ENCODE assay signal across 10 mouse cellular contexts in genomic region chr5:117159326-117159725, GRCm38 (mm10). TPM values are rescaled to one million over a fixed set of nuclear protein-coding genes. Genes with fewer than 3 reads are reported as not detected.
A peak's percentile ranks its signal among the peaks of the same experiment; 100 is the strongest.
DNase-seq lines count a peak whose midpoint lies in the region; ATAC-seq and TF ChIP-seq lines count a peak whose summit lies in the region.
"Had no signal": no experiment of that assay in that cellular context is flagged by ENCODE, and none has a peak within 500 bp of the region (broad histone marks: within the 10 kb centered on the region; RNA-seq: fewer than 3 reads in every experiment).

No protein-coding gene starts in this region.

- 38% methylated on average over 8 of the region's 8 CpGs for WGBS in kidney, embryonic 16.5 days

- DNase-seq in kidney, adult 18-20 months: no peak
- DNase-seq in CH12.LX (ENCODE audit: extremely low read depth): peak; percentile 69
- no peak for DNase-seq in T-cell, adult 2 months (ENCODE audit: low spot score)
- DNase-seq: adrenal gland, adult 2 months had no signal

- no peak for TF ChIP-seq RAD21 in CH12.LX (IDR thresholded peaks at IDR 0.05; ENCODE audit: low read depth, low read length)

- H3K27me3 ChIP-seq in kidney, embryonic 16.5 days (ENCODE audit: insufficient read depth, low read length): no peaks in the 10 kb centered on the region
- H3K27me3 ChIP-seq in CH12.LX (replicated peaks): no peaks in the 10 kb centered on the region
- H3K27me3 ChIP-seq: hindbrain, embryonic 13.5 days had no signal

- H3K9me3 ChIP-seq in kidney, embryonic 16.5 days (ENCODE audit: low read length): no peaks in the 10 kb centered on the region
- peaks cover 4% of the 10 kb centered on the region for H3K9me3 ChIP-seq in CH12.LX (replicated peaks; ENCODE audit: low read length)
- H3K9me3 ChIP-seq: hindbrain, embryonic 13.5 days had no signal

- 0 out of 2 replicates have a peak, but pooled peaks have one; percentile 11 for TF ChIP-seq POLR2A in CH12.LX (IDR thresholded peaks at IDR 0.05; ENCODE audit: low read depth, low read length)

- TF ChIP-seq CTCF in CH12.LX (conservative IDR thresholded peaks at IDR 0.05 in 1 of 2, IDR thresholded peaks at IDR 0.05 in 1 of 2; ENCODE audit: low read depth in 2 of 2, low read length in 2 of 2): no peak

- dilution Hi-C loops in CH12.LX (cut with MboI; ENCODE audit: extremely low pct_ligation_motif_present, extremely low pct_unique_long_range_greater_than_20kb, low sequenced_read_pairs): no loop called here

- no peak; the same call in 1 of the 2 replicates for TF ChIP-seq EP300 in CH12.LX (IDR thresholded peaks at IDR 0.05; ENCODE audit: low read length)

- H3K36me3 ChIP-seq in kidney, embryonic 16.5 days (ENCODE audit: insufficient read depth, low read length): no peaks in the 10 kb centered on the region
- H3K36me3 ChIP-seq in CH12.LX (replicated peaks in 1 of 2; ENCODE audit: control insufficient read depth in 1 of 2, insufficient read depth in 1 of 2, low read length in 1 of 2): peaks cover 12 to 35% of the 10 kb centered on the region in 2 experiments
- H3K36me3 ChIP-seq: hindbrain, embryonic 13.5 days had no signal

- in situ Hi-C loops in CH12.LX (cut with MboI; ENCODE audit: low pct_ligation_motif_present, low pct_unique_long_range_greater_than_20kb, low sequenced_read_pairs): no loop called here

- H3K9ac ChIP-seq in kidney, embryonic 16.5 days (replicated peaks; ENCODE audit: low read length): no peak overlapping the region; the same call in 1 of the 2 replicates
- H3K9ac ChIP-seq in CH12.LX (ENCODE audit: insufficient read depth, low read depth): peak overlapping the region; percentile 23; the same call in 1 of the 2 replicates
- H3K9ac ChIP-seq: hindbrain, embryonic 13.5 days had no signal

- peaks cover 17% of the 10 kb centered on the region for H3K79me2 ChIP-seq in CH12.LX (replicated peaks; ENCODE audit: control insufficient read depth, extremely low read depth, insufficient read depth, poor library complexity, severe bottlenecking)

- H3K27ac ChIP-seq in kidney, embryonic 16.5 days (ENCODE audit: low read length): peak overlapping the region; percentile 41
- peak overlapping the region; percentile 98 for H3K27ac ChIP-seq in CH12.LX (ENCODE audit: insufficient read depth, low read depth)
- H3K27ac ChIP-seq: hindbrain, embryonic 13.5 days had no signal

- no peak for ATAC-seq in kidney, embryonic 16.5 days (ENCODE audit: low FRiP score, low TSS enrichment)
- peak; percentile 24; the same call in 1 of the 2 replicates for ATAC-seq in granulocyte monocyte progenitor cell, adult 5-6 weeks (replicated peaks; ENCODE audit: poor library complexity, severe bottlenecking)
- ATAC-seq in monocyte, adult 5-6 weeks (replicated peaks; ENCODE audit: insufficient number of reproducible peaks, low FRiP score, low TSS enrichment, poor library complexity, severe bottlenecking): peak; percentile 36; the same call in 1 of the 2 replicates
- ATAC-seq in CD4-positive, CD25-positive, alpha-beta regulatory T cell, adult 4 months: no peak
- ATAC-seq: forebrain, embryonic 14.5 days had no signal

- peaks cover 35% of the 10 kb centered on the region for H3K4me1 ChIP-seq in kidney, embryonic 16.5 days (ENCODE audit: insufficient read depth, low read length)
- peaks cover 10 to 75% of the 10 kb centered on the region in 2 experiments for H3K4me1 ChIP-seq in CH12.LX (ENCODE audit: control insufficient read depth in 1 of 2, insufficient read depth in 2 of 2)
- H3K4me1 ChIP-seq: hindbrain, embryonic 13.5 days had no signal

- H3K4me3 ChIP-seq in kidney, embryonic 16.5 days (ENCODE audit: low read length): no peak overlapping the region
- peak overlapping the region in 1 of 3 experiments; percentile 7 for H3K4me3 ChIP-seq in CH12.LX (replicated peaks in 1 of 3; ENCODE audit: low read depth in 2 of 3, low read length in 2 of 3, poor library complexity in 1 of 3)
- H3K4me3 ChIP-seq: hindbrain, embryonic 13.5 days had no signal

- H3K4me2 ChIP-seq in kidney, embryonic 16.5 days (replicated peaks; ENCODE audit: low read depth, low read length): no peak overlapping the region
- peak overlapping the region; percentile 29 for H3K4me2 ChIP-seq in CH12.LX (ENCODE audit: insufficient read depth, low read depth, poor library complexity, severe bottlenecking)
- H3K4me2 ChIP-seq: hindbrain, embryonic 13.5 days had no signal

TF ChIP-seq in CH12.LX, 34 proteins besides CTCF, POLR2A, EP300 and RAD21:
- TF ChIP-seq MXI1 (IDR thresholded peaks at IDR 0.05; ENCODE audit: low read depth, low read length) (no peak), RCOR1 (conservative IDR thresholded peaks at IDR 0.05; ENCODE audit: low read depth, low read length) (0 out of 2 replicates have a peak, but pooled peaks have one; percentile 37)

RNA-seq across cellular contexts. Expression of gene Taok3, which starts 39.4 kb away (rescaled TPM):
- 18.8 and 20.1 TPM in 2 replicates for polyA plus RNA-seq in kidney, embryonic 16.5 days (2015; fragmentation: Nextera tagmentation; extraction: Ambion mirVana)
- total RNA-seq in CH12.LX (2012; rRNA removed) (17.4 and 18.6 TPM in 2 replicates), CH12.LX (2014; rRNA removed) (7.2 and 8.3 TPM in 2 replicates)
- polyA plus RNA-seq in CH12.LX (2012; ENCODE audit: insufficient read length, low read depth): 34.6 and 35.0 TPM in 2 replicates
- 68.9 and 84.9 TPM in 2 replicates for total RNA-seq in granulocyte monocyte progenitor cell, adult 5-6 weeks (2014; fragmentation: Nextera tagmentation)
- total RNA-seq in granulocyte monocyte progenitor cell, adult 5-6 weeks (2017): 46.1 and 49.3 TPM in 2 replicates
- total RNA-seq in monocyte, adult 5-6 weeks (2017): 81.6 to 108 TPM (median 90.0 TPM) in 3 replicates
- 100 to 1,000 TPM; 125 to 142 TPM for polyA plus RNA-seq in CD4-positive, CD25-positive, alpha-beta regulatory T cell, adult 4 months (2017; shearing (Covaris generic))

RNA-seq across cellular contexts. Expression of gene Suds3, which starts 43.4 kb away (rescaled TPM):
- 68.9 and 73.7 TPM in 2 replicates for polyA plus RNA-seq in kidney, embryonic 16.5 days (2015; fragmentation: Nextera tagmentation; extraction: Ambion mirVana)
- total RNA-seq in CH12.LX (2012; rRNA removed) (54.2 and 64.9 TPM in 2 replicates), CH12.LX (2014; rRNA removed) (68.1 and 70.9 TPM in 2 replicates)
- 103 and 134 TPM in 2 replicates for polyA plus RNA-seq in CH12.LX (2012; ENCODE audit: insufficient read length, low read depth)
- 46.0 and 52.2 TPM in 2 replicates for total RNA-seq in granulocyte monocyte progenitor cell, adult 5-6 weeks (2014; fragmentation: Nextera tagmentation)
- 84.9 and 91.7 TPM in 2 replicates for total RNA-seq in granulocyte monocyte progenitor cell, adult 5-6 weeks (2017)
- 88.9 to 99.4 TPM (median 95.5 TPM) in 3 replicates for total RNA-seq in monocyte, adult 5-6 weeks (2017)
- polyA plus RNA-seq in CD4-positive, CD25-positive, alpha-beta regulatory T cell, adult 4 months (2017; shearing (Covaris generic)): 10 to 100 TPM; 10.7 to 13.2 TPM

Comparison
In these comparisons a context has a peak if more than half of its experiments do, and no peak if none do; other contexts are left out.
1. ATAC-seq: peak in granulocyte monocyte progenitor cell, adult 5-6 weeks (single experiment) and monocyte, adult 5-6 weeks (single experiment); none in kidney, embryonic 16.5 days (single experiment) and CD4-positive, CD25-positive, alpha-beta regulatory T cell, adult 4 months (single experiment).